Mouse (Mus musculus) liver, embryonic 13.5 days (tissue): ENCODE measurements around the gene Slc12a8. TPM values are rescaled to one million over a fixed set of nuclear protein-coding genes. Genes with fewer than 3 reads are reported as not detected.
A peak's percentile ranks its signal among the peaks of the same experiment; 100 is the strongest.
"Not testable (repeated sequence)": the region's sequence is repeated elsewhere in the genome, so short reads cannot be mapped to it uniquely, and the experiment has no call there.

Experiments used
- ATAC-seq: fragments of 200-750 bp; cut with Nextera tagmentation; 2 replicates; pipeline ENCODE4 v1.8.0; 2017; ENCODE audit warnings: low read depth, mild to moderate bottlenecking, moderate number of reproducible peaks, moderate library complexity
- DNase-seq: peaks from one replicate; pipeline ENCODE4 v3.0.0; 2022
- H3K27ac ChIP-seq: fragments of 300-500 bp; sonication (generic); 2 replicates; pipeline ENCODE4 v1.5.1; 2015; ENCODE audit warnings: moderate library complexity, mild to moderate bottlenecking, inconsistent platforms
- H3K27me3 ChIP-seq: fragments of 300-500 bp; sonication (generic); 2 replicates; pipeline ENCODE4 v1.6.1; 2015; ENCODE audit warnings: mild to moderate bottlenecking, inconsistent platforms
- H3K36me3 ChIP-seq: fragments of 300-500 bp; sonication (generic); 2 replicates; pipeline ENCODE4 v1.6.1; 2015; ENCODE audit warnings: mild to moderate bottlenecking, inconsistent platforms
- H3K4me1 ChIP-seq: fragments of 300-500 bp; sonication (generic); replicated peaks from 2 replicates; pipeline ENCODE4 v1.6.1; 2015; ENCODE audit warnings: inconsistent platforms
- H3K4me2 ChIP-seq: fragments of 300-500 bp; sonication (generic); 2 replicates; pipeline ENCODE4 v1.6.1; 2015; ENCODE audit warnings: inconsistent platforms, mild to moderate bottlenecking, moderate library complexity
- H3K4me3 ChIP-seq: fragments of 300-500 bp; sonication (generic); replicated peaks from 2 replicates; pipeline ENCODE4 v1.5.1; 2015; ENCODE audit warnings: mild to moderate bottlenecking, inconsistent platforms
- H3K9ac ChIP-seq: fragments of 300-500 bp; sonication (generic); 2 replicates; pipeline ENCODE4 v1.6.1; 2015; ENCODE audit warnings: mild to moderate bottlenecking, inconsistent platforms
- H3K9me3 ChIP-seq: fragments of 300-500 bp; sonication (generic); replicated peaks from 2 replicates; pipeline ENCODE4 v1.6.1; 2016; ENCODE audit warnings: inconsistent platforms
- WGBS: fragments of 180-500 bp; shearing (Covaris S2); methylation state at CpG from one replicate; pipeline ENCODE4 v1.1.7; 2015; ENCODE audit not compliant: insufficient replicate concordance; 5-methylcytosine and 5-hydroxymethylcytosine counted together
- polyA plus RNA-seq: library from polyadenylated mRNA; unstranded; fragments of >200 nt; fragmentation: Nextera tagmentation; extraction: Ambion mirVana; gene quantifications from 2 replicates; pipeline ENCODE4 v1.2.1, GENCODE M21; 2015

Slc12a8 gene
- polyA plus RNA-seq, result 0.06 TPM in 1 of 2 replicates, not detected in the other

- Histone ChIP-seq H3K9me3 (no peaks in the 10 kb centered on the region), H3K4me3 (peak within 1 kb of the TSS; percentile 25), H3K36me3 (no peaks in the 10 kb centered on the region), H3K9ac (no peak within 1 kb of the TSS), H3K4me1 (0 out of 2 replicates have a peak, but pooled peaks cover 5% of the 10 kb centered on the region), H3K4me2 (peak within 1 kb of the TSS; percentile 51), H3K27me3 (peaks cover 20% of the 10 kb centered on the region; the same call in 1 of the 2 replicates), H3K27ac (no peak within 1 kb of the TSS)
- no peak for DNase-seq
- 11% methylated on average over 27 of the region's 27 CpGs for WGBS
- no peak for ATAC-seq
These were observed at the start of gene Slc12a8 for GRCm38 (mm10) chr16:33516807-33517565. Slc12a8 (plus strand) TSS chr16:33517328.

GRCm38 (mm10) chr16:33467451-33467850 lies 49.7 kb upstream of the Slc12a8 start:
- Histone ChIP-seq H3K9ac (no peak overlapping the region), H3K9me3 (no peaks in the 10 kb centered on the region), H3K4me1 (0 out of 2 replicates have a peak, but pooled peaks cover 3% of the 10 kb centered on the region), H3K4me3 (no peak overlapping the region), H3K36me3 (peaks cover 27% of the 10 kb centered on the region), H3K27me3 (no peaks in the 10 kb centered on the region), H3K27ac (no peak overlapping the region), H3K4me2 (no peak overlapping the region)
- no peak for DNase-seq
- 57% methylated on average over 6 of the region's 6 CpGs for WGBS
- no peak for ATAC-seq

- Histone ChIP-seq H3K4me1 (0 out of 2 replicates have a peak, but pooled peaks cover 3% of the 10 kb centered on the region), H3K36me3 (peaks cover 35% of the 10 kb centered on the region), H3K9me3 (no peaks in the 10 kb centered on the region), H3K4me3 (no peak overlapping the region), H3K9ac (no peak overlapping the region), H3K4me2 (no peak overlapping the region), H3K27me3 (no peaks in the 10 kb centered on the region), H3K27ac (no peak overlapping the region)
- DNase-seq, result no peak
- no peak for ATAC-seq
These were observed 47.2 kb upstream of the Slc12a8 start for GRCm38 (mm10) chr16:33469973-33470372.

- Histone ChIP-seq H3K36me3 (peaks cover 46% of the 10 kb centered on the region), H3K27ac (no peak overlapping the region), H3K27me3 (no peaks in the 10 kb centered on the region), H3K4me2 (no peak overlapping the region), H3K9ac (no peak overlapping the region), H3K9me3 (no peaks in the 10 kb centered on the region), H3K4me1 (no peaks in the 10 kb centered on the region), H3K4me3 (no peak overlapping the region)
- ATAC-seq, result no peak
- WGBS, result 56% methylated on average over 6 of the region's 6 CpGs
- no peak for DNase-seq
These were observed 42.7 kb upstream of the Slc12a8 start for GRCm38 (mm10) chr16:33474381-33474780.

- ATAC-seq, result no peak
These were observed 37.2 kb upstream of the Slc12a8 start for GRCm38 (mm10) chr16:33479926-33480325.

GRCm38 (mm10) chr16:33481148-33481547 lies 36.0 kb upstream of the Slc12a8 start:
- no peaks in the 10 kb centered on the region for H3K4me1 ChIP-seq
- no peak for DNase-seq
- ATAC-seq, result no peak

More at GRCm38 (mm10) chr16:33479926-33480325, 37.2 kb upstream of the Slc12a8 start:
- Histone ChIP-seq H3K4me3 (no peak overlapping the region), H3K4me2 (no peak overlapping the region), H3K4me1 (no peaks in the 10 kb centered on the region), H3K9me3 (no peaks in the 10 kb centered on the region), H3K27me3 (no peaks in the 10 kb centered on the region), H3K9ac (no peak overlapping the region), H3K36me3 (peaks cover 32% of the 10 kb centered on the region), H3K27ac (no peak overlapping the region)
- no peak for DNase-seq

GRCm38 (mm10) chr16:33482309-33482708 lies 34.8 kb upstream of the Slc12a8 start:
- no peak for ATAC-seq

More at GRCm38 (mm10) chr16:33481148-33481547, 36.0 kb upstream of the Slc12a8 start:
- Histone ChIP-seq H3K4me2 (no peak overlapping the region), H3K4me3 (no peak overlapping the region), H3K36me3 (peaks cover 33% of the 10 kb centered on the region), H3K9ac (no peak overlapping the region), H3K27me3 (no peaks in the 10 kb centered on the region), H3K9me3 (no peaks in the 10 kb centered on the region), H3K27ac (no peak overlapping the region)
- 80% methylated on average over 2 of the region's 2 CpGs for WGBS

DNA sequence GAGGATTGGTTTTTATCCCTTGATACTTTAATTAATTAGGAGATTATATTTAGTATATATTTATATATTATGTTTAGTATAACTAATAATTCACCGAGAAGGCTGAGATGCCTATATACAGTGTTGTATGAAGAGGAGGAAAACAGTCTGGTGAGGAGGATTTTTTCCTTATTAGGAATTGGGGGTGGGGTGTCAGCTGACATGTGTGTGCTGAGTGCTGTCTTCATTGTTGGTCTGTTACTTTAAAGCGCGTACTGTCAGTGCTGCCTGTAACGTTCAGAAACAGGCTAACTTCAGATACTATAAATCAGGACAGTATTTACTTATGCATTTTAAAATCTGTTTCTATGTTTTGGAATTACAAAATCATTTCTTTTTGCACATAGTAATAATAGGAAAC lies 29.4 kb upstream of the Slc12a8 start:
- Histone ChIP-seq H3K27me3 (no peaks in the 10 kb centered on the region), H3K4me3 (no peak overlapping the region), H3K27ac (no peak overlapping the region), H3K36me3 (peaks cover 23% of the 10 kb centered on the region), H3K9ac (no peak overlapping the region), H3K4me1 (no peaks in the 10 kb centered on the region), H3K9me3 (no peaks in the 10 kb centered on the region), H3K4me2 (no peak overlapping the region)
- WGBS, result 90% methylated on average over 4 of the region's 4 CpGs
- ATAC-seq, result no peak
- no peak for DNase-seq

More at GRCm38 (mm10) chr16:33482309-33482708, 34.8 kb upstream of the Slc12a8 start:
- DNase-seq, result no peak
- H3K27me3 ChIP-seq, result no peaks in the 10 kb centered on the region
- no peaks in the 10 kb centered on the region for H3K4me1 ChIP-seq
- H3K9ac ChIP-seq, result no peak overlapping the region
- peaks cover 22% of the 10 kb centered on the region for H3K36me3 ChIP-seq
- H3K27ac ChIP-seq, result no peak overlapping the region
- no peaks in the 10 kb centered on the region for H3K9me3 ChIP-seq
- 81% methylated on average over 3 of the region's 3 CpGs for WGBS
- no peak overlapping the region for H3K4me2 ChIP-seq
- H3K4me3 ChIP-seq, result no peak overlapping the region

GRCm38 (mm10) chr16:33494374-33494773 lies 22.8 kb upstream of the Slc12a8 start:
- Histone ChIP-seq H3K27ac (no peak overlapping the region), H3K4me2 (no peak overlapping the region), H3K4me3 (no peak overlapping the region), H3K27me3 (no peaks in the 10 kb centered on the region), H3K9me3 (no peaks in the 10 kb centered on the region), H3K36me3 (peaks cover 23% of the 10 kb centered on the region), H3K9ac (no peak overlapping the region), H3K4me1 (no peaks in the 10 kb centered on the region)
- WGBS, result 77% methylated on average over 4 of the region's 4 CpGs
- no peak for DNase-seq
- no peak for ATAC-seq

- Histone ChIP-seq H3K9ac (no peak overlapping the region), H3K4me3 (no peak overlapping the region), H3K27ac (no peak overlapping the region), H3K9me3 (no peaks in the 10 kb centered on the region), H3K4me1 (no peaks in the 10 kb centered on the region), H3K36me3 (0 out of 2 replicates have a peak, but pooled peaks cover 3% of the 10 kb centered on the region), H3K27me3 (no peaks in the 10 kb centered on the region), H3K4me2 (no peak overlapping the region)
- no peak for DNase-seq
- ATAC-seq, result no peak
- 64% methylated on average over 4 of the region's 4 CpGs for WGBS
These were observed 9.0 kb upstream of the Slc12a8 start for GRCm38 (mm10) chr16:33508082-33508481.

- not testable (repeated sequence) for ATAC-seq
These were observed 7.9 kb upstream of the Slc12a8 start for GRCm38 (mm10) chr16:33509231-33509630.

DNA sequence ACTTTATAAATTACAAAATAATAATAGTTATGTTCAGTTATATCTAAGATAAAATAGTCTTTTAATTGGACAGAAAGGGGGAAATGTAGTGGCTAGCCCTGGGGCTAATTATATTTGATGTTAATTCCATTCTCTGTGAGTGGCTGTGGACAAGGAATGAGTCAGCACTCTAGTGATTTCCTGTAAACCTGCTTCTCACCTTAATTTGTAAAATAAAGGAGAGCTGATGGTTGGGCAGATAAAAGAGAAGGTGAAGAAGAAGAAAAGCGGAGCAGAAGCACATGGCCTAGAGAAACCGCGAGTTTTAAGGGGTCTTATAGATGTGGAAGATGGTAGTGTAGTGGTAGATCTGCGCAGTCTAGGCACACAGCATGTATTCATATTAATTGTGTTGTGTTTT lies 6.3 kb upstream of the Slc12a8 start:
- WGBS, result 74% methylated on average over 4 of the region's 4 CpGs
- not testable (repeated sequence) for H3K36me3 ChIP-seq, H3K9ac ChIP-seq, H3K27me3 ChIP-seq, H3K4me1 ChIP-seq, ATAC-seq, H3K4me3 ChIP-seq, H3K9me3 ChIP-seq, DNase-seq, H3K27ac ChIP-seq, H3K4me2 ChIP-seq

More at GRCm38 (mm10) chr16:33509231-33509630, 7.9 kb upstream of the Slc12a8 start:
- H3K9ac ChIP-seq, H3K4me3 ChIP-seq, H3K4me1 ChIP-seq, H3K27me3 ChIP-seq, H3K36me3 ChIP-seq, H3K4me2 ChIP-seq, H3K27ac ChIP-seq, H3K9me3 ChIP-seq, DNase-seq: not testable (repeated sequence)
- WGBS, result 61% methylated on average over 2 of the region's 2 CpGs
